Mouse (Mus musculus) ES-E14 (cell line): ENCODE measurements around the gene Mrps5. TPM values are rescaled to one million over a fixed set of nuclear protein-coding genes. Genes with fewer than 3 reads are reported as not detected.

Source experiments
- DNase-seq: peaks from one replicate; pipeline ENCODE4 v3.0.0-alpha.2; 2013; ENCODE audit warnings: low read depth, low spot score
- H3K27ac ChIP-seq: 2 replicates; pipeline ENCODE4 v1.5.1; 2012; ENCODE audit warnings: low read depth, mild to moderate bottlenecking, low read length, moderate library complexity, mixed read lengths; ENCODE audit not compliant: poor library complexity, insufficient read depth, severe bottlenecking
- H3K36me3 ChIP-seq: 2 replicates; pipeline ENCODE4 v1.6.1; 2012; ENCODE audit warnings: mild to moderate bottlenecking, low read length, moderate library complexity, mixed read lengths; ENCODE audit not compliant: control insufficient read depth, poor library complexity, insufficient read depth, severe bottlenecking
- H3K4me1 ChIP-seq, 2 experiments: fragments of 150-350 bp in 1 of 2; sonication (generic) in 1 of 2; 2 replicates each; pipeline ENCODE4 v1.6.1; 2012; ENCODE audit warnings: low read length in 2 of 2, mild to moderate bottlenecking in 1 of 2, mixed read lengths in 1 of 2; ENCODE audit not compliant: control insufficient read depth in 2 of 2, insufficient read depth in 2 of 2, poor library complexity in 1 of 2
- H3K4me3 ChIP-seq, 2 experiments: fragments of 150-350 bp in 1 of 2; sonication (generic) in 1 of 2; 2 replicates each; pipeline ENCODE4 v1.5.1; 2012; ENCODE audit warnings: low read length in 2 of 2, low read depth in 1 of 2, mild to moderate bottlenecking in 1 of 2, mixed read lengths in 1 of 2; ENCODE audit not compliant: insufficient read depth in 1 of 2, poor library complexity in 1 of 2, severe bottlenecking in 1 of 2
- H3K9ac ChIP-seq: 2 replicates; pipeline ENCODE4 v1.6.1; 2012; ENCODE audit warnings: low read depth, mild to moderate bottlenecking, low read length, mixed read lengths; ENCODE audit not compliant: poor library complexity, insufficient read depth, severe bottlenecking
- H3K9me3 ChIP-seq: fragments of 150-350 bp; sonication (generic); 2 replicates; pipeline ENCODE4 v1.6.1; 2012; ENCODE audit warnings: low read depth, mild to moderate bottlenecking, low read length; ENCODE audit not compliant: control insufficient read depth, insufficient read depth
- CHD2 ChIP-seq: IDR thresholded peaks from 2 replicates; pipeline ENCODE4 v1.6.1; 2014; ENCODE audit warnings: mild to moderate bottlenecking, low read depth, low read length, inconsistent platforms
- HCFC1 ChIP-seq: IDR thresholded peaks from 2 replicates; pipeline ENCODE4 v1.6.1; 2012; ENCODE audit warnings: low read length, inconsistent platforms, borderline replicate concordance; ENCODE audit not compliant: insufficient read depth
- MAFK ChIP-seq: IDR thresholded peaks from 2 replicates; pipeline ENCODE4 v1.6.1; 2014; ENCODE audit warnings: mild to moderate bottlenecking, low read depth, low read length, inconsistent platforms; ENCODE audit not compliant: insufficient read depth
- ZC3H11A ChIP-seq: IDR thresholded peaks from 2 replicates; pipeline ENCODE4 v1.6.1; 2012; ENCODE audit warnings: low read depth, mild to moderate bottlenecking, inconsistent platforms, low read length, borderline replicate concordance
- ZNF384 ChIP-seq: IDR thresholded peaks from 2 replicates; pipeline ENCODE4 v1.6.1; 2012; ENCODE audit warnings: low read depth, low read length, inconsistent platforms
- in situ Hi-C, 2 experiments: fragments of 600-800 bp; cut with MboI; formaldehyde crosslinking; loops; one replicate each; pipeline ENCODE4 v1.15.1; 2025; ENCODE audit warnings: low sequenced_read_pairs in 2 of 2, inconsistent platforms in 1 of 2; ENCODE audit not compliant: unreplicated experiment in 2 of 2
- total RNA-seq: library from RNA; depleted of rRNA; stranded (reverse); fragments of 300-350 nt; gene quantifications from 2 replicates; pipeline ENCODE4 v1.2.3, GENCODE M21; 2012; rRNA removed

Gene Mrps5
- total RNA-seq: 187 and 222 TPM in 2 replicates

DNA sequence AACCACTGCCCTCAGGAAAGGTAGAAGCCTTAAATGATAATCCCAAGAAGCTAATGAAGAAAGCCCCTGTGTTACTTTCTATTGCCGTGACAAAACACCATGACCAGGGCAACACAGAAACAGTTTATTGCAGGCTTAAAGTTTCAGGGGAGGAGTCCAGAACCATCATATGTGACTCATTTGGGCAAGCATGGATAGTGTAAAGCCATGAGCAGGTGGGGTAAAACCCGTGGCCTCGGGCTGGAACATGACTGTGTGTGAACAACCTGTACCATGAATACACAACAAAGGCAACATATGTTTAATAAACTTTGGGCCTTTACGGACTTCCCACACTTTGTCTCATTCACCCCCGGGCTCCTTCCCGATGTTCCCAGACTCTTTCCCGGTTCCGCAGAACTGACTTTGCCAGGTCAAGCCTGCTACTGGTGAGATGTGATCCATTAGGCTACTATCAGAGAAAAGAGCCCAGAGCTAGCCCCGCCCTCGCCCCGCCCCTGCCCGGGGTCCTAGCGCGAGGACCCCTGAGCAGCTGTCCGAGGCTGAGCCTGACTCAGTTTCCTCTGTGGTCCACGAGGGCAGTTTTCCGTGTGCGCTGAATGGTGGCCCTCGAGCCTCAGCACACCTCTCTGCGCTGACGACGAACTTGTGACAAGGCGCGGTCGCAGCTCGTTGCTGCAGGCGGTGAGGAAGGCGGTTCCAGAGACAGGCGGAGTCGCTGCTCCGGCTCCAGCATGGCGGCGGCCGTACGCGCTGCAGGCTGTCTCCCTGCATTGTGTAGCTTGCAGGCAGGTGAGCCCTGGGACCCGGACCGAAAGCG is at the start of gene Mrps5, which contains the start of gene Zfp661:
Gene Mrps5 (plus strand): TSS at position 529 of the 820 bp plus-strand sequence.
Gene Zfp661 (minus strand): TSS at position 401 of the 820 bp plus-strand sequence.
- Histone ChIP-seq H3K27ac (peak within 1 kb of the TSS; percentile 82; the same call in 1 of the 2 replicates), H3K9ac (peak within 1 kb of the TSS; percentile 91), H3K4me3 (peak within 1 kb of the TSS; percentile 84 to 91), H3K9me3 (no peaks in the 10 kb centered on the region), H3K4me1 (peaks cover 3 to 7% of the 10 kb centered on the region in 2 experiments; a peak in 3 of 4 replicates), H3K36me3 (no peaks in the 10 kb centered on the region; the same call in 1 of the 2 replicates)
- no peak for TF ChIP-seq MAFK
- TF ChIP-seq HCFC1: peak; percentile 79
- TF ChIP-seq ZC3H11A: no peak
- TF ChIP-seq ZNF384: no peak
- TF ChIP-seq CHD2: no peak
- in situ Hi-C loops: no loop called here
- DNase-seq: peak; percentile 69

DNA sequence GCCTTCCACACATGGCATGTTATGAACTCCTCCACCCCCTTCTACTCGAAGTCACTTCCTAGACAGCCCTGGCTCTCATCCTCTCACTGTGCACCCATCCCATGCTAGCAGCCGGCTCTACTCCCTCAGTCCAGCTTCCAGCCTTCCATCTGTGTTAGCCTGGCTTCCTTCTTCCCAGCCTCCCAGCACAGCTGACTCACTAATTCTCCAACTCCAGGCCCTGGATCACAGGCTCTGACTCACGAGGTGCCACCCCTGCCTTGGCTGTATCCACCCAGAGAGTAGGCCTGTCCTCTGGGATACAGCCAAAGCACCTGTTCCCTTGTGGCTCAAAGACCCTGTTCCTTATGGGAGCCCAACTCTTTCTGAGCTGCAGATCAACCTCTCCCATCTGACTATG is 49.5 kb upstream of the Mrps5 start:
- Histone ChIP-seq H3K36me3 (no peaks in the 10 kb centered on the region), H3K4me1 (peaks cover 0 to 4% of the 10 kb centered on the region in 2 experiments; a peak in 1 of 4 replicates), H3K4me3 (no peak overlapping the region), H3K9me3 (no peaks in the 10 kb centered on the region), H3K27ac (no peak overlapping the region), H3K9ac (no peak overlapping the region)
- no peak for TF ChIP-seq ZNF384
- no peak for TF ChIP-seq CHD2
- TF ChIP-seq ZC3H11A: no peak
- TF ChIP-seq MAFK: no peak
- no peak for TF ChIP-seq HCFC1
- in situ Hi-C loops: no loop called here
- no peak for DNase-seq

DNA sequence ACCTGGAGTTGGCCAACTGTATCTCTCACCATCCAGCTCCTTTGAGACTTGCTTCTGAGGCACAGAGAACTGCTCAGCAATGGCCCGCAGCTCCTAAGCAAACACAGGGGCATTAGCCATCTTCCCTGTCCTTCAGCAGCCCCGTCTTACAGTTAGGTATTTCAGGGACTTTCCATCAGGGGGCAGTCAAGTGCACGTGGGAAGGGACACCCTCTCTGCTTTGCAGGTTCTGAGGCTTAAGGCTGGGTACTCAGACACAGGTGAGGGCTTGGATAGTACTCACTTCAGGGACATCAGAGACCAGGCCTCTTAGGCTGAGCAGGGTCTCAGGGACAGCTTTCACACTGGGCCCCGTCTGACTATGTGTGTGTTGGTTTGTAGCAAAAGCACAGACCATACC is 47.5 kb upstream of the Mrps5 start:
- no peaks in the 10 kb centered on the region for H3K36me3 ChIP-seq
- DNase-seq: peak; percentile 41
- H3K4me3 ChIP-seq: no peak overlapping the region
- no peaks in the 10 kb centered on the region for H3K9me3 ChIP-seq
- H3K27ac ChIP-seq: no peak overlapping the region
- no peak overlapping the region for H3K9ac ChIP-seq
- in situ Hi-C loops: no loop called here
- H3K4me1 ChIP-seq: peaks cover 0 to 4% of the 10 kb centered on the region in 2 experiments; a peak in 1 of 4 replicates
- TF ChIP-seq ZC3H11A: no peak

DNA sequence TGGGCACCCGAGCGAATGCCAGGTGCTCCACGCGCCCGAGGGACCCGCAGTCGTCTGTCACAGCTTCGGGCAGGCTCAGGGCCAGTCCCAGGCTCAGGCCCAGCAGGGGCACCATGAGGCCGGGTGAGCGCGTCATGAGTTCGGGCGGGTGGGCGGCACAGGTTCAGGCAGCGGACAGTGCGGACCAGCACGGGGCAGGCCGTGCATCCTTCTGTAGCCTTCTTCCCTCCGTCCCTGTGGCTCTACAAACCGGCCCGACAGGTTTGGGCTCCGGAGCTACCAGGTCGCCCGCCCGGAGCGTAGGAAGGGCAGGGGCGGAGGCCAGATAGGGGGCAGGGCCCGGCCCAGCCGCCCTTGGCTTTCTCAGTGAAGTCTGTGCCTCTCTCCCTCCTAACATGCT is 45.8 kb upstream of the Mrps5 start, which contains the start of gene Prom2:
Gene Prom2 (minus strand): TSS at position 283 of the 400 bp plus-strand sequence.
- no peak for DNase-seq
- Histone ChIP-seq H3K9me3 (no peaks in the 10 kb centered on the region), H3K27ac (no peak within 1 kb of the TSS), H3K4me3 (peak within 1 kb of the TSS; percentile 63 to 64), H3K36me3 (no peaks in the 10 kb centered on the region), H3K9ac (peak within 1 kb of the TSS; percentile 27; the same call in 1 of the 2 replicates), H3K4me1 (peaks cover 0 to 4% of the 10 kb centered on the region in 2 experiments; a peak in 1 of 4 replicates)
- no peak for TF ChIP-seq CHD2
- no peak for TF ChIP-seq HCFC1
- no peak for TF ChIP-seq ZC3H11A
- no peak for TF ChIP-seq MAFK
- no peak for TF ChIP-seq ZNF384
- in situ Hi-C loops: no loop called here

DNA sequence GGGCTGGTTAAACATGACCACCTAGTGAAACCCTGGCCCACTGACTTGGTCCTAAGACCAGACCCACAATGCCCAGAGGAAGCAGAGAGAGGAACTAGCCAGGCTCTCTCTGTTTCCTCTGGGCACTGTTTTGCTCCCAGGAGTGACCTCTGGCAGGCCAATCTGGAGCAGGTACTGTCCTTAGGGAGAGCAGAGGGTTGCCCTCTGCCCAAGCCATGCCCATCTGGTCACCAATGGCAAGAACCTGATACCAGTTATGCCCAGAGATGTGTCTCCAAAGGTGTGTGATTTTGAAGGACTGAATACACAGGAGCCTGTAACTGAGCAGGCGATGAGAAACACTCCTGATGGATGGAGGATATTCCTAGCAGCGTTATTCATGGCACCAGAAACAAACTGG is 45.3 kb upstream of the Mrps5 start:
- Histone ChIP-seq H3K4me3 (peak overlapping the region in 1 of 2 experiments; percentile 63; a peak in 2 of 4 replicates), H3K27ac (no peak overlapping the region), H3K4me1 (peaks cover 0 to 4% of the 10 kb centered on the region in 2 experiments; a peak in 1 of 4 replicates), H3K9ac (no peak overlapping the region), H3K9me3 (no peaks in the 10 kb centered on the region), H3K36me3 (no peaks in the 10 kb centered on the region)
- DNase-seq: no peak
- TF ChIP-seq ZNF384: no peak
- no peak for TF ChIP-seq HCFC1
- no peak for TF ChIP-seq MAFK
- no peak for TF ChIP-seq CHD2
- TF ChIP-seq ZC3H11A: no peak
- in situ Hi-C loops: no loop called here
